Comparison of ENCODE assay signal across 20 mouse cellular contexts in the genomic region with DNA sequence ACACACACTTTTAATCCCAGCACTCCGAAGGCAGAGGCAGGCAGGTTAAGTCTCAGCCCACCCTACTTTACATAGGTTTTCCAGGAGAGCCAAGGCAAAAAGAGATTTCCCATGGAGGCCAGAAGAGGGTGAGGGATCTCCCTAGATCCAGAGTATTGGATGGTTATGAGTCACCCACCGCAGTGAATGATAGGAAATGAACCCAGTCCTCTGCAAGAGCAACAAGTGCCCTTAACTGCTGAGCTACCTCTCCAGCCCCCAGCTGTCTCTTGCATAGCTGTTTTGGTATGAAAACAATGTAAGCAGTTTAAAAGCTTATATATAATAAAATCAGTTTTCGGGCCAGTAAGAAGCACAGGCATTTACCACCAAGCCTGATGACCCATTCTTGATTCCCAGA. TPM values are rescaled to one million over a fixed set of nuclear protein-coding genes. Genes with fewer than 3 reads are reported as not detected.
DNase-seq lines count a peak whose midpoint lies in the region; ATAC-seq and TF ChIP-seq lines count a peak whose summit lies in the region.
"Had no signal": no experiment of that assay in that cellular context is flagged by ENCODE, and none has a peak within 500 bp of the region (broad histone marks: within the 10 kb centered on the region; RNA-seq: fewer than 3 reads in every experiment).

No protein-coding gene starts in this region.

- no peak for TF ChIP-seq CTCF in gastrocnemius, adult 2 months (IDR thresholded peaks at IDR 0.05)
- no peak for TF ChIP-seq CTCF in C2C12 (IDR thresholded peaks at IDR 0.05; ENCODE audit: control insufficient read depth, insufficient read depth, insufficient read length)

- no peaks in the 10 kb centered on the region for H3K9me3 ChIP-seq in liver, embryonic 13.5 days (replicated peaks)
- no peaks in the 10 kb centered on the region for H3K9me3 ChIP-seq in liver, embryonic 11.5 days (ENCODE audit: control insufficient read depth, low read length)
- H3K9me3 ChIP-seq in liver, embryonic 16.5 days (replicated peaks; ENCODE audit: control insufficient read depth, low read length) = no peaks in the 10 kb centered on the region
- H3K9me3 ChIP-seq: heart, embryonic 15.5 days; limb, embryonic 12.5 days; neural tube, embryonic 13.5 days had no signal

- peaks cover 57% of the 10 kb centered on the region for H3K79me3 ChIP-seq in C2C12 (ENCODE audit: low read depth)

- no peak overlapping the region for H3K4me2 ChIP-seq in liver, embryonic 13.5 days
- no peak overlapping the region for H3K4me2 ChIP-seq in liver, embryonic 11.5 days
- H3K4me2 ChIP-seq in liver, embryonic 16.5 days (ENCODE audit: low read depth, low read length) = no peak overlapping the region
- H3K4me2 ChIP-seq: heart, embryonic 15.5 days; limb, embryonic 12.5 days; lung, embryonic 14.5 days; midbrain, embryonic 11.5 days; neural tube, embryonic 13.5 days had no signal

- H3ac ChIP-seq in C2C12 (ENCODE audit: control insufficient read depth, insufficient read length, low read depth) = no peak overlapping the region

- H3K36me3 ChIP-seq in liver, embryonic 13.5 days = no peaks in the 10 kb centered on the region
- H3K36me3 ChIP-seq in liver, embryonic 11.5 days (ENCODE audit: control insufficient read depth, insufficient read depth, low read length) = no peaks in the 10 kb centered on the region
- peaks cover 4% of the 10 kb centered on the region for H3K36me3 ChIP-seq in C2C12 (ENCODE audit: control insufficient read depth, insufficient read depth)
- H3K36me3 ChIP-seq in liver, embryonic 16.5 days (ENCODE audit: control insufficient read depth, insufficient read depth) = no peaks in the 10 kb centered on the region
- H3K36me3 ChIP-seq: heart, embryonic 15.5 days had no signal

- WGBS in liver, embryonic 13.5 days (ENCODE audit: insufficient replicate concordance) = 53% methylated on average over 3 of the region's 3 CpGs
- 75% methylated on average over 3 of the region's 3 CpGs for WGBS in liver, embryonic 11.5 days
- 55% methylated on average over 3 of the region's 3 CpGs for WGBS in liver, embryonic 16.5 days (ENCODE audit: insufficient replicate concordance)

- ATAC-seq in liver, embryonic 13.5 days (ENCODE audit: low read depth) = no peak
- no peak for ATAC-seq in liver, embryonic 11.5 days (replicated peaks; ENCODE audit: low FRiP score)
- no peak for ATAC-seq in liver, embryonic 16.5 days (ENCODE audit: low read depth)

- H3K27me3 ChIP-seq in liver, embryonic 13.5 days = no peaks in the 10 kb centered on the region
- no peaks in the 10 kb centered on the region for H3K27me3 ChIP-seq in liver, embryonic 11.5 days (replicated peaks; ENCODE audit: control insufficient read depth, insufficient read depth, low read length)
- H3K27me3 ChIP-seq in C2C12 (ENCODE audit: control insufficient read depth, insufficient read depth, insufficient read length) = no peaks in the 10 kb centered on the region
- H3K27me3 ChIP-seq in liver, embryonic 16.5 days (ENCODE audit: control insufficient read depth, insufficient read depth, low read depth, low read length) = no peaks in the 10 kb centered on the region
- H3K27me3 ChIP-seq: heart, embryonic 15.5 days; limb, embryonic 12.5 days; neural tube, embryonic 13.5 days had no signal

- H3K27ac ChIP-seq in gastrocnemius, adult 2 months = peak overlapping the region; percentile 53
- H3K27ac ChIP-seq in liver, embryonic 13.5 days = peak overlapping the region; percentile 59; the same call in 1 of the 2 replicates
- no peak overlapping the region for H3K27ac ChIP-seq in liver, embryonic 11.5 days (ENCODE audit: low read depth, low read length)
- H3K27ac ChIP-seq in liver, embryonic 16.5 days (ENCODE audit: low read length) = peak overlapping the region; percentile 31; the same call in 1 of the 2 replicates
- H3K27ac ChIP-seq: heart, embryonic 15.5 days; limb, embryonic 12.5 days; neural tube, embryonic 13.5 days had no signal

- H3K4me1 ChIP-seq in liver, embryonic 13.5 days (replicated peaks) = peaks cover 18% of the 10 kb centered on the region; the same call in 1 of the 2 replicates
- H3K4me1 ChIP-seq in liver, embryonic 11.5 days (replicated peaks; ENCODE audit: control insufficient read depth, insufficient read depth, low read length) = 0 out of 2 replicates have a peak, but pooled peaks cover 7% of the 10 kb centered on the region
- H3K4me1 ChIP-seq in liver, embryonic 16.5 days (ENCODE audit: control insufficient read depth, low read depth, low read length) = no peaks in the 10 kb centered on the region; the same call in 1 of the 2 replicates
- H3K4me1 ChIP-seq: limb, embryonic 12.5 days had no signal

- no peak overlapping the region for H3K4me3 ChIP-seq in gastrocnemius, adult 2 months
- H3K4me3 ChIP-seq in liver, embryonic 13.5 days (replicated peaks) = no peak overlapping the region
- no peak overlapping the region for H3K4me3 ChIP-seq in liver, embryonic 11.5 days (ENCODE audit: low read depth, low read length)
- H3K4me3 ChIP-seq in C2C12 (ENCODE audit: insufficient read depth, poor library complexity, severe bottlenecking) = no peak overlapping the region
- H3K4me3 ChIP-seq in liver, embryonic 16.5 days (ENCODE audit: low read depth, low read length) = no peak overlapping the region
- H3K4me3 ChIP-seq: heart, embryonic 15.5 days; limb, embryonic 12.5 days; neural tube, embryonic 13.5 days had no signal

- no peak overlapping the region for H3K9ac ChIP-seq in liver, embryonic 13.5 days
- no peak overlapping the region for H3K9ac ChIP-seq in liver, embryonic 11.5 days (ENCODE audit: low read depth, low read length)
- no peak overlapping the region for H3K9ac ChIP-seq in liver, embryonic 16.5 days (ENCODE audit: low read depth, low read length)
- H3K9ac ChIP-seq: heart, embryonic 15.5 days; limb, embryonic 12.5 days; lung, embryonic 14.5 days; neural tube, embryonic 13.5 days had no signal

- peaks cover 100% of the 10 kb centered on the region for H3K79me2 ChIP-seq in C2C12 (ENCODE audit: control insufficient read depth, insufficient read depth)

- intact Hi-C loops in gastrocnemius, adult 2 months (cut with DNase I) = no loop called here
- intact Hi-C loops in gastrocnemius, postnatal 36 days (cut with DNase I) = no loop called here

- no peak for DNase-seq in gastrocnemius, adult 2 months
- DNase-seq in gastrocnemius, postnatal 36 days = no peak
- DNase-seq in liver, embryonic 13.5 days = no peak
- no peak for DNase-seq in liver, embryonic 11.5 days (ENCODE audit: low spot score)
- DNase-seq in MN1 (ENCODE audit: low spot score) = no peak
- no peak for DNase-seq in thymus, postnatal 0 days (ENCODE audit: low spot score)
- DNase-seq: adrenal gland, postnatal 25 days; B cell, adult 2 months; cerebellum, adult 11 months; cerebellum, postnatal 14 days; gastrocnemius, postnatal 14 days; heart, postnatal 4 days; kidney, postnatal 4 days; lung, embryonic 14.5 days had no signal

TF ChIP-seq in C2C12, 6 proteins besides CTCF, POLR2A, EP300 and RAD21:
- TF ChIP-seq MYOD1 (IDR thresholded peaks at IDR 0.05; ENCODE audit: control insufficient read depth, insufficient read length, low read depth) = peak; percentile 61
- TF ChIP-seq MYOG (IDR thresholded peaks at IDR 0.05; ENCODE audit: control insufficient read depth, extremely low read depth, insufficient read length) = no peak
- TF ChIP-seq FOSL1 (IDR thresholded peaks at IDR 0.05; ENCODE audit: insufficient read depth, low read length, poor library complexity, severe bottlenecking) = no peak
- no peak for TF ChIP-seq CEBPB (IDR thresholded peaks at IDR 0.05; ENCODE audit: low read depth)
- TF ChIP-seq MAX (IDR thresholded peaks at IDR 0.05) = no peak
- TF ChIP-seq USF1 (IDR thresholded peaks at IDR 0.05; ENCODE audit: low read depth) = no peak

RNA-seq across cellular contexts. Expression of a gene that starts 24.5 kb away (rescaled TPM):
- 100 to 1,000 TPM; 256 to 358 TPM for total RNA-seq in gastrocnemius, adult 2 months (2021)
- total RNA-seq in gastrocnemius, postnatal 36 days (2021) = 100 to 1,000 TPM; 259 to 283 TPM
- polyA plus RNA-seq in liver, embryonic 13.5 days (2015; fragmentation: Nextera tagmentation; extraction: Ambion mirVana) = 5.1 and 6.7 TPM in 2 replicates
- 13.9 and 14.8 TPM in 2 replicates for polyA plus RNA-seq in liver, embryonic 11.5 days (2014; fragmentation: Nextera tagmentation; extraction: Ambion mirVana)
- polyA plus RNA-seq in C2C12 (2012; fragmentation: generic; extraction: Trizol) = 10.1 TPM
- 4.8 and 5.5 TPM in 2 replicates for polyA plus RNA-seq in liver, embryonic 16.5 days (2015; fragmentation: Nextera tagmentation; extraction: Ambion mirVana)
- 9.8 and 10.5 TPM in 2 replicates for polyA plus RNA-seq in thymus, postnatal 0 days (2015; fragmentation: Nextera tagmentation; extraction: Ambion mirVana)
